Mouse (Mus musculus): ENCODE measurements at regions not wholly inside any gene's neighbourhood (a gene's known extent, or its start where the extent isn't known, plus 50 kb on each side); places are given as distances from the start of the nearest gene placed in this dataset.

DNA sequence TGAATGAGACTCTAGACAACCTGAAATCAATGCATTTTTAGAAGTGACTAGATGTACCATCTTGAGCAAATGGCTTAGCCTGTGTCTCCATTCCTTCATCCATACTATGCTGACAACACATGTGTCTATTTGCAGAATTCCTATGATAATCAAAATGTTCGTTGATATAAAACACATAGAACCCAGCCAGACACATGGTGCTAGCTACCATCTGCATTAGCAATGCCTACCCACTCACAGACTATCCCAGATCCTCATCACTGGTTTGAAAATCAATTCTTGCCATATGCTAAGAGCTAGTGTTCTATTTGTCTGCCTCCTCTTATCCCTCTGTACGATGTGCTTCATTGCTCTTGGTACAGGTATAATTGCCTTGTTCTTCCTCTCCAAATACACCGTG lies 464.0 kb upstream of the Gm26657 start:
- TF ChIP-seq TCF12 (IDR thresholded peaks at IDR 0.05; ENCODE audit: insufficient read depth, poor library complexity, severe bottlenecking) (no peak), MYOG (IDR thresholded peaks at IDR 0.05; ENCODE audit: control insufficient read depth in 1 of 3, insufficient read depth in 1 of 3, insufficient read length in 2 of 3, low read depth in 2 of 3) (no peak), POLR2A (IDR thresholded peaks at IDR 0.05; ENCODE audit: insufficient read length, low read depth) (no peak), MAX (IDR thresholded peaks at IDR 0.05; ENCODE audit: low read depth) (no peak), POLR2AphosphoS2 (IDR thresholded peaks at IDR 0.05; ENCODE audit: insufficient read length, low read depth) (no peak), USF1 (IDR thresholded peaks at IDR 0.05; ENCODE audit: low read depth) (no peak)

All from myocyte (in vitro differentiated cells).